Mouse (Mus musculus) liver, adult 2 months (tissue): ENCODE measurements at regions not wholly inside any gene's neighbourhood (a gene's known extent, or its start where the extent isn't known, plus 50 kb on each side); places are given as distances from the start of the nearest gene placed in this dataset.
"Not testable (repeated sequence)": the region's sequence is repeated elsewhere in the genome, so short reads cannot be mapped to it uniquely, and the experiment has no call there.

ENCODE experiments used
- DNase-seq: peaks from one replicate; pipeline ENCODE4 v3.0.0-alpha.2; 2011; ENCODE audit warnings: low read depth, low spot score; ENCODE audit errors: extremely low read depth
- H3K27ac ChIP-seq: fragments of 200-500 bp; replicated peaks from 2 replicates; pipeline ENCODE4 v1.5.1; 2012; ENCODE audit warnings: low read depth, mild to moderate bottlenecking, control low read depth, inconsistent platforms, low read length; ENCODE audit not compliant: insufficient read depth
- H3K27me3 ChIP-seq: fragments of 200-500 bp; 2 replicates; pipeline ENCODE4 v1.6.1; 2012; ENCODE audit warnings: mild to moderate bottlenecking, moderate library complexity, low read length, inconsistent platforms; ENCODE audit not compliant: control insufficient read depth, insufficient read depth
- H3K36me3 ChIP-seq: fragments of 200-500 bp; 2 replicates; pipeline ENCODE4 v1.6.1; 2012; ENCODE audit warnings: low read length, inconsistent platforms; ENCODE audit not compliant: control insufficient read depth, insufficient read depth
- H3K4me1 ChIP-seq: fragments of 200-500 bp; 2 replicates; pipeline ENCODE4 v1.6.1; 2011; ENCODE audit warnings: low read length; ENCODE audit not compliant: control insufficient read depth, insufficient read depth
- H3K4me3 ChIP-seq: fragments of 200-500 bp; 2 replicates; pipeline ENCODE4 v1.5.1; 2011; ENCODE audit warnings: low read depth, mild to moderate bottlenecking, control low read depth, low read length, moderate library complexity; ENCODE audit not compliant: insufficient read depth
- H3K79me2 ChIP-seq: fragments of 200-500 bp; 2 replicates; pipeline ENCODE4 v1.6.1; 2012; ENCODE audit warnings: inconsistent platforms, mild to moderate bottlenecking, low read length, moderate library complexity; ENCODE audit not compliant: control insufficient read depth, insufficient read depth
- H3K9ac ChIP-seq: fragments of 200-500 bp; 2 replicates; pipeline ENCODE4 v1.6.1; 2012; ENCODE audit warnings: low read depth, mild to moderate bottlenecking, control low read depth, inconsistent platforms, low read length
- CTCF ChIP-seq: fragments of 200-500 bp; IDR thresholded peaks from 2 replicates; pipeline ENCODE4 v1.5.1; 2011; ENCODE audit warnings: low read depth, low read length, control low read depth
- POLR2A ChIP-seq: fragments of 200-500 bp; IDR thresholded peaks from 2 replicates; pipeline ENCODE4 v1.6.1; 2011; ENCODE audit warnings: low read length, control low read depth; ENCODE audit not compliant: insufficient read depth; ENCODE audit errors: extremely low read depth
- WGBS: fragments of 180-500 bp; shearing (Covaris S2); methylation state at CpG from one replicate; pipeline ENCODE4 v1.1.7; 2018; 5-methylcytosine and 5-hydroxymethylcytosine counted together

- TF ChIP-seq CTCF (no peak), POLR2A (no peak)
- H3K27me3 ChIP-seq = no peaks in the 10 kb centered on the region
- H3K27ac ChIP-seq = no peak overlapping the region
- no peak overlapping the region for H3K4me3 ChIP-seq
- no peaks in the 10 kb centered on the region for H3K36me3 ChIP-seq
- WGBS = 97% methylated on average over 6 of the region's 6 CpGs
- H3K4me1 ChIP-seq = peaks cover 3% of the 10 kb centered on the region; the same call in 1 of the 2 replicates
- H3K79me2 ChIP-seq = no peaks in the 10 kb centered on the region
- DNase-seq = no peak
- H3K9ac ChIP-seq = no peak overlapping the region
These were observed 94.8 kb upstream of the Abca1 start for GRCm38 (mm10) chr4:53254483-53254882.

DNA sequence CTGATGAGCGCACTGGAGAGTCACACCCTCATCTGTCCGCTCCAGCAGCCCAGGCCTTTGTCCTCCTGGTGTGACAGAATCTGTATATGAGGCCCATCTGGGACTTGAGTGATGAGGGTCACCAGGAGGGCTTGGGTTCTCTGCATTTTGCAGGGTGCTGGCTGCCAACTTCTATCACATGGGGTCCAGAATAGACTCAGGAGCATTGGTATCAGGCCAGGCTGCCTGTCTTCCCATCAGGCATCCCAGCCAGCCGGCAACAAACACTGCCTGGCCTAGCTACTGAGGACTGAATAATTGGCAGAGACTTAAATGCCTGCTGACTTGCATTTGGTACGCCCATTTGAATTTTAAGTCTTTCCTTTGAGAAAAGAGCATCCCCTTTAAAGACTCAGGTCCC, 94.0 kb upstream of the Abca1 start:
- no peak for TF ChIP-seq CTCF
- no peak for TF ChIP-seq POLR2A
- Histone ChIP-seq H3K36me3 (no peaks in the 10 kb centered on the region), H3K27me3 (no peaks in the 10 kb centered on the region), H3K4me1 (no peaks in the 10 kb centered on the region), H3K27ac (no peak overlapping the region), H3K4me3 (no peak overlapping the region), H3K79me2 (no peaks in the 10 kb centered on the region), H3K9ac (no peak overlapping the region)
- no peak for DNase-seq
- 88% methylated on average over 4 of the region's 4 CpGs for WGBS

DNA sequence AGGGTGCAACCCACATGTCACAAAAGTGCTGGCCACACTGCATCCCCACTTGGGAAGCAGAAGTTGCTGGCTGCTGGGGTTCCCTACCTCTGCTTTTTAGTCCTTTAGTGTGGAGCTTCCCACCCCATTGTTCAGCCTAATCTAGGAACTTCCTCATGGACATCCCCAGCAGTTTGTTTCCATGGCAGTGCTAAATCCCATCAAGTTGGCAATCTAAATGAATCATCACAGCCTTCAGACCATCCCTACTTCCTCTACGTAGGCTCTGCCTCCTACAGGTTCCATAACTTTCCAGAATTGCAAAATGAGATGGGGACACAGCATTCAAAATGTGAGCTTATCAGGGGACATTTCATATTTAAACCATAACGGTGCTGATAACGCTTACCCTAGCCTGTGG, 90.6 kb upstream of the Abca1 start:
- no peak for DNase-seq
- TF ChIP-seq CTCF = no peak
- TF ChIP-seq POLR2A = no peak
- 85% methylated on average over 3 of the region's 3 CpGs for WGBS
- Histone ChIP-seq H3K9ac (no peak overlapping the region), H3K4me3 (no peak overlapping the region), H3K79me2 (no peaks in the 10 kb centered on the region), H3K36me3 (no peaks in the 10 kb centered on the region), H3K27ac (no peak overlapping the region), H3K4me1 (no peaks in the 10 kb centered on the region), H3K27me3 (no peaks in the 10 kb centered on the region)

GRCm38 (mm10) chr4:53246083-53246747, 86.5 kb upstream of the Abca1 start:
- DNase-seq = peak; percentile 79
- no peak for TF ChIP-seq CTCF
- no peak for TF ChIP-seq POLR2A
- Histone ChIP-seq H3K79me2 (no peaks in the 10 kb centered on the region), H3K27me3 (no peaks in the 10 kb centered on the region), H3K36me3 (no peaks in the 10 kb centered on the region), H3K27ac (no peak overlapping the region), H3K4me1 (no peaks in the 10 kb centered on the region), H3K9ac (no peak overlapping the region), H3K4me3 (no peak overlapping the region)
- WGBS = 80% methylated on average over 15 of the region's 15 CpGs

DNA sequence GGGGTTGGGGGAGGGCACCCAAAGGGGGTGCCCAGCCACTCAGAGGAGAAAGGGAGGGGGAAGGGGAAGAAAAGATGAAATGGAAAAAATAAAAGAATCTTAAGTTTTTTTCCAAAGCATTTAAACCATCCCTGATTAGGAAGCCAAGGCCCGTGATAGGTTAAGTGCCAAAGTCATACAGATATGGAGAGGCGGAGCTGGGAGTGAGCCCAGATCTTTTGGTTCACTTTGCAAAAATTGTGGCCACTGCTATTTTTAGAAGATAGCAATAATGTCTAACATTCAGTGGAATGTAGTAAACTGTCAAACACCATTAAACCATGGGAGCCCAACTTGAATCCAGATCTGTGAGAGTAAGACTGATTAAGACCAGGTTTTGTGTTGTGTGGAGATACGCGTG, 85.9 kb upstream of the Abca1 start:
- no peak for TF ChIP-seq POLR2A
- no peak for TF ChIP-seq CTCF
- Histone ChIP-seq H3K4me1 (no peaks in the 10 kb centered on the region), H3K27ac (no peak overlapping the region), H3K36me3 (no peaks in the 10 kb centered on the region), H3K4me3 (no peak overlapping the region), H3K79me2 (no peaks in the 10 kb centered on the region), H3K9ac (no peak overlapping the region), H3K27me3 (no peaks in the 10 kb centered on the region)
- WGBS = 89% methylated on average over 4 of the region's 4 CpGs
- no peak for DNase-seq

DNA sequence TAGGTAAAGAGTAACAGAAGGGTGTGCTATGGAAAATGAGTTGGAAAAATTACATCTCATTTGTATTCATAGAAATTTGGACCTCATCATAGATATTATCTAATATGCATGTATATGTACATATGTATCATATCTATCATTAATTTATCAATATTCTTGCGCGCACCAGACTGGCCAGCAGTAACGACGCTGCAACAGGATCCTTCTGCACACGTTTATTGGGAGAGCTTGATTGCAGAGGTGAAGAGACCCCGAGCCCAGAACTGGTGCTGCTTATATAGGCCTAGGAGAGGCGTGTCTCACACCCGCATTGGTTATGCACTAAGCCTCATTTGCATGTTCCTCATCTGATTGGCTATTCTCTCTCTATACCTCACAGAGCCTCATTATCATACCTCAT, 83.8 kb upstream of the Abca1 start:
- not testable (repeated sequence) for H3K27ac ChIP-seq, H3K36me3 ChIP-seq, H3K4me1 ChIP-seq, H3K79me2 ChIP-seq, H3K9ac ChIP-seq, DNase-seq, H3K27me3 ChIP-seq, H3K4me3 ChIP-seq
- 96% methylated on average over 8 of the region's 8 CpGs for WGBS
